Mouse (Mus musculus) layer of hippocampus, adult 9-11 months (tissue): ENCODE data around the gene 1700023F06Rik.
A peak's percentile ranks its signal among the peaks of the same experiment; 100 is the strongest.

Source experiments
- DNase-seq: peaks from one replicate; pipeline ENCODE4 v3.0.0; 2022

1700023F06Rik gene

DNA sequence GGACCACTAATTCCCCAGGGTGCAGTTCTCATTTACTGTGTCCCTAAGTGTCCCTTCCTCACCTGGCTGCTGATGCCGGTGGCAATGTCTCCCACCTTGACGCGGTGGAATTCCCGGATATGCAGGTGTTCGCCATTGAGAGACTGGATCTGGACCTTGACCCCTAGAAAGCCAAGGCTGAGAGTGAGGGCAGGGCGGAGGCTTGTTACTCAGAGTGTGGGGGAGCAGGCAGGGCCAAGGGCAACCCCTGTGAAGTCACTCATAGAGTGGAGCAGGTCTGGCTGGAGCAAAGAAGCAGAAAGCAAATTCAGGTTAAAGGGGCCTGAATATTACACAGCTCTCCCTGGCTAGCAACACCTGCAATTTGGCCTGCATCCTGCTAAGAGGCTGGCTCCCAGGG lies 13.1 kb upstream of the 1700023F06Rik start:
- DNase-seq, result no peak

DNA sequence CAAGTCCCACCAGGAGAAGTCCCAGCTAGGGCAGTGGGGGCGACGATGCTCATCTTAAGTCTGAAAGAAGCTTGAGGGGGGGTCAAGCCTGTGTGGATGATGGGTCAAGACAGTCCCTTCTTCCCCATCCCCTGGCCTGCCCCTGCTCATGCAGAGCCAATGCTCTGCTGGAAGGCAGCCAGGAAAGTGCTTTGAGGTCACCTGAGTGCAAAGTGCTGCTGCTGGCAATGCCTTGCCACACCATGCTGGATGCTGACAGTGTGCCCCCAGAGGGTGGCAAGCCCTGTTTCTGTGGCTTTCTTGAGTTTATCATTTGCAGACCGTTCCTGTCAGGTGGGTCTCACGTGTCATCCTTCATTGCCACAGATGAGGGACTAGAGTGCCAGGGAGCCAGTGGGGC lies 11.6 kb upstream of the 1700023F06Rik start:
- no peak for DNase-seq

DNA sequence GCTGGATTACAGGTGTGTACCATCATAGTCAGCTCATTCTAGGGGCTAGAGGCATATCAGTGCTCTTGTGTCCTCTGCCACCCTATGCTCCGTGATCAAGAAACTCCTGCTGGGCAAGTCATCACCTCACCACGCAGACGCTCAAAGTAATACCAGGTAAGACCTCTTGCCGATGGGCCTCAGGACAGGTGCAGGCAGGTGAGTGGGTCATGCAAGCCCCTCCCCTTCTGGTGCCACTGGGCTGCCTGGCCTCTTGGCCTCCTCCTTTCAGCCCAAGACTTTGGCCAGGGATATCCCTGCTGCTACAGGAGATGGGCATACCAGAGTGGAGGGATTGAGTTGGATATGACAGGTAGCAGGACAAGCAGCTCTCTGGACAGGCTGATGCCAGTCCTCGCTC lies 10.9 kb upstream of the 1700023F06Rik start:
- no peak for DNase-seq

DNA sequence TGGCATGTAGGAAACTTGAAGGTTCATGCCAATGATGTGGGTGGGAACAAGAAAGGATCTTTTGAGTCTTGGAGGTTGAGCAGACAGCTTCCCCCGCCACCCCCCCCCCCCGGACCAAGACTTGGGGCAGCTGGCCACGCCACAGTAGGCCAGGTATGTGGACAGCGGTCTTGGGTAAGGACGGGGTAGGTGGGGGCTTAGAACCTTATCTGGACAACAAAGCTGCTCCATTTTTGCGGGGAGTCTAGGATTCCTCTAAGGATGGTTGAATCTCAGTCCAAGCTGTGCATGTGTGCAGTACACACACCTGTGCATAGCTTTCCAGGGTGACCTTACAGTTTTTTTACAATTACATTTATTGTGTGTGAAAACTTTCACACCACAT lies 10.2 kb upstream of the 1700023F06Rik start:
- DNase-seq, result no peak

DNA sequence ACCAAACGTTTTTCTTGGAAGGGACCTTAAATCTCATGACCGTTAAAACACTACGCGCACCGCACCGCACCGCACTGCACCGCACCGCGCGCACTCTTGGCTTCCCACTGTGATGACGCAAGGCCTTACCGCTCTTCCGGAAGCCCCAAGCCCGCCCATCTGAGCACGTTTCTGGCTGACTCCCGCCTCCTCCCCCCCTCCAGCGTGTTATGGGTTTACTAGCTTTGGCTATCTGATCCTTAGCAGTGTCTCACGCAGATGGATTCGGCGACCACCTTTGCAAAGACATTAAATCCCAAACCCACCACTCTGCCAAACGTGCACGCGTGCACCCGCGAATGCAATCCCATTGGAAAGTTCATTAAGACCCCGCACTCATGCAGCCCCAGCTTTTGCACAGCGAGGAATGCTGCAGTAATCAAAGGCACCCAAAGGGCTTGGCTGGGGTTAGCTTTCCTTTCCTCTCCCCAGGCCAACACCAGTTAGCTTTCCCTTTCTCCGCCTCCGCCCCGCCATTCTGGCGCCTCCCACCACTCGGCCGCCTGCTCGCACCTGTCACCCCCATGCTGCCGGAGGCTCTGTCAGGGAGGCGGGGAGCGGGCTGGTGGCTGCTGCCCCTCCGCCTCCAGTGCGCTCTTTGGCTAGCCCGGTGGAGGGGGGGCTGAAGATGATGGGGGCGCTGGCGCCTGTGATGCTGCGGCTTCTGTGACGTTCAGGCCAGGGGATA lies 9.6 kb upstream of the 1700023F06Rik start, which contains the start of gene Spata32:
Gene Spata32 (minus strand): TSS at position 643 of the 727 bp plus-strand sequence.
- peak; percentile 71 for DNase-seq

DNA sequence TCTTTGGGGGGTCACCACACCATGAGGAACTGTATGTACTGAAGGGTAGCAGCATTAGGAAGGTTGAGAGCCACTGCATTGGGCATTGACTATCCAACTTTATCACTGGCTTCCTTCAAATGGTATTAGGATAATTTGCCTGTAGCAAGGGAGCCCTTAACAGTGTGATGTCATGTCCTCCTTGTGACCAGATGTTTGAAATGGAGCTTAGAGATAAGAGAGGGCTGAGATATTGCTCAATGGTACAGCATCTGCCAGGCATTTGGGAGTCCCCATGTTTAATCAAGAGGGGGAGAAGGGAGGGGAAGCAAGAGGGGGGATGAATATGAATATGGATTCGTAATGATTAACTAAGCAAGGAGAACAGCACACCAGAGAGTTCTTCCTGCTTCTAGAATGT lies 7.0 kb upstream of the 1700023F06Rik start:
- no peak for DNase-seq

DNA sequence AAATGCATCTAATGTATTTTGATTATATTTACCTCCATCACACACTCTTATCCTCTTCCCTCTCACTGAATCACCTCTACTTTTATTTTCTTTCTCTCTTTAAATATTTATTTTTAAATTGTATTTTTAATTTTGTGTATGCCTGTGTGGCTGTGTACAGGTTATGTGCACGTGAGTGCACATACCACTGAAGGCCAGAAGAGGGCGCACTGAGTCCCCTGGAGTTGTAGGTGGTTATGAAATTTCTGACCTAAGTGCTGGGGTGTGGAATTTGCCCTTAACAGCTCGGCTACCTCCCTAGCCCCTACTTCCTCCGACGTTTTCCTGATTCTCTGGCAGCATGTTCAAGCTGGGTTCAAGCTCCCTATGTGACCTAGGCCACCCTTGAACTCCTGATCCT lies 5.4 kb upstream of the 1700023F06Rik start:
- no peak for DNase-seq

DNA sequence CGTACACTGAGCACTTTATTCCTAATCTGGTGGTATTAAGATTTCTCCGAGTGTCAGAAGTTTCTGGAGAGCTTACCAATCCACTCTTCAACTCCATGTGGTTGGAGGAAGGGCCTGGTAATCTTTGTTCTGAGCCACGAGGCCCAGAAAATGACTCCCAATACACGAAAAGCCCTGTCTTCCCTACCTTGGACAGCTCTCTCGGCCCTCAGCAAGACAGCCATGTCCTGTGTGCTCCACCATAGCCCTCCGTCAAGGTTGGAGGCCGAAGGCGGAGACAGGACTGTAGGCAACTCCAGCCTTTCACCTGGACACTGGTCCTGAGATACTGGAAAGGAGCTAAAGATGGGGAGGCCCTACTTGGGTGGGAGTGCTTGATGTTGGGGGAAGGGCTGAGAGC lies 1.9 kb upstream of the 1700023F06Rik start:
- no peak for DNase-seq

DNA sequence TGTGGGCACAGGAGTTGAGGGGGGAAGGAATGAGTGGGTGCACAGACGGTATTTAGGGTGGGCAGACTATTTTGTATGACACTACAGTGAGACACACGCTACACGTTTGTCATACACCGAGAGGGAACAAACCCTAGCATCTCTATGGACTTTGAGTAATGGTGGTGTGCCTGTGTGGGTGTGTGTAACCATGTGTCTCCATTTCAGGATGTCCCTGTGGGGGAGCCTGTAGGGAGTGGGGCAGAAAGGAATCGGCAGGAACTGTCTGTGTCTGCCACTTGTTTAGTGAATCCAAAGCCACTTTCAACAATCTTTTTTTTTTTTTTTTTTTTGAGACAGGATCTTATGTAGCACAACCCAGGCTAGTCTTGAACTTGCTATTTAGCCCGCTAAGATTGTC lies 2.2 kb downstream of the 1700023F06Rik start:
- peak; percentile 67 for DNase-seq

DNA sequence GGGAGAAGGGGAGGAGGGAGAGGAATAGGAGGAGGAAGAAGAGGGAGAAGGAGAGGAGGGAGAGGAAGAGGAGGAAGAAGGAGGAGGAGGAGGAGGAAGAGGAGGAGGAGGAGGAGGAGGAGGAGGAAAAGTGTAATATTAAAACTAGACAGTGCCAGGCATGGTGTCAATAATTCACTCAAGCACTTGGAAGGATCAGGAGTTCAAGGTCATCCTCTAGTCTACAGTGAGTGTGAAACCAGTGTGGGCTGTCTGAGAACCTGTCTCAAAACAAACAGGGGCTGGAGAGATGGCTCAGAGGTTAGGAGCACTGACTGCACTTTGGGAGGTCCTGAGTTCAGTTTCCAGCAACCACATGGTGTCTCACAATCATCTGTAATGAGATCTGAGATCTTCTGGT lies 6.0 kb downstream of the 1700023F06Rik start:
- no peak for DNase-seq

DNA sequence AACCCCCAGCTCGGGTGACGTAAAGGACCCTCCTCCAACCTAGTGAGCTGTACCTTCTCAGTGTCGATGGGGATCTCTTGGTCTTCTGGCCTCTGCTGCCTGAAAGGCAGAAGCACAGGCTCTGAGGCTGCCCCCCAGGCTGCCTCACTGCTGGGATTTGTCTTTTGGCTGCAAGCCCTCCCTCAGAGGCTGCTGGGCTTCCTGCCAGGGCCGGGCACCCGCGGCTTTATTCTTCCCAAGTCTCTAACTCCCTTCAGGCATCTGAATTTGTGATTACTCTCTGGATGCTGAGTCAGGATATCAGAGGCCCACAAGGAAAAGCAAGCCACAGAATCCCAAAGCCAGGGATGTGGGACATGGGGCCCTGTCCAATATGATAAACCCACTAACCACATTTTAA lies 6.7 kb downstream of the 1700023F06Rik start:
- peak; percentile 71 for DNase-seq

DNA sequence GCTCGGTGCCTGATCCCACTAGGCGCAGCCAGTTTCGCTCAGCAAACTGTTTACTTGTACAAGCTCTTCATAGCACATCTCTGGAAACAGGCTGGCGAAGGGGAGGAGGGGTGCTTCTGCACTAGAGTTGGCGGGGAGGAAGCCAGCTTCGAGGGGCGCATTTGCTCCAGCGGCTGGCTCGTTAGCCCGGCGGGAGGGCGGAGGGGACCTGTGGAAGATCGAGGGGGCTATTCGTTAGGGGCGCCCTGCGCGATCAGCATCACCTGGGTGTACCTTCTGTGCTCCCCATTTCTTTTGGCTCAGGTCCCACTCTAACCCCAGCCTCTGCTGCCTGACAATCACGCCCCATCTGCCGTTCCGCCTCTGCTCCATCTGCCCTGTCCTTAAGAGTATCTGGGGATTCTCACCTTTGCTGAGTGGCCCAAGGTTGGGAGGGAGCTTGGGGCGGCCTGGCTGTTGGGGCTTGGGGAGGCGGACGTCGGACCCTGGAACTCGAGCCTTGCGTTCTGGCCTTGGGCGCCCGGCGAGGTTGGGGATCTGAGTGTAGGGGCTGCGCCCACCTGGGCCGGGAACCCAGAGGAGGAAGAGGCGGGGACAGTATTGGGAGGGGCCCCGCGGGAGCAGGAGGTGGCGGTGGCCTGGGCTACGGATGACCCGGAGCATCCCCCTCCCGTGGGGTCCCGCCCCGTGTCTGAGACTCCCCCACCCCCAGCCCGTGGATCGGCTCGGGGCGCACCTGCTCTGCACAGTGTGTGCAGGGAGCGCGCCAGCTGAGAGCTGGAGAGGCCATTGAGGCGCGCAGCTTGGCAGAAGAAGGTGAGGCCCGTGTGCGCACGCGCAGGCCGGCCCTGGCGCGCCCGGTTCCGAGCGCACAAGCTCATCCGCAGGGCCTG lies 9.2 kb downstream of the 1700023F06Rik start:
- peak; percentile 84 for DNase-seq

DNA sequence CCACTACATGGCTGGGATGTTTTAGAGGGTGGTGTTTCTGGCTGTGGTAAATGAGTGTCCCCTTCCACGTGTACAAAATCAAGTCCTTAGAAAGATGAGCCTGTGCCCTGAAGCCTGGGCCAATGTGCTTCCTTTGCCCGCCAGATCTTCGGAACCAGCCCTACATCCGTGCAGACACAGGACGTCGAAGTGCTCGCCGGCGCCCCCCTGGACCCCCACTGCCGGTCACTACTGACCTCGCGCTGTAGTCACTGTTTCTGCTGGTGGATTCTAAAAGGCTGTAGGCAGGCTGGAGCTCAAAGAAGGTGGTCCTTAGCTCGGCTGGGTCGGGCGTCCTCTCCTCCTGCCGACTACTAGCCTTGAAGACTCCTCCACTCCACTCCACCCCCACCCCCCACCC lies 10.0 kb downstream of the 1700023F06Rik start:
- no peak for DNase-seq

DNA sequence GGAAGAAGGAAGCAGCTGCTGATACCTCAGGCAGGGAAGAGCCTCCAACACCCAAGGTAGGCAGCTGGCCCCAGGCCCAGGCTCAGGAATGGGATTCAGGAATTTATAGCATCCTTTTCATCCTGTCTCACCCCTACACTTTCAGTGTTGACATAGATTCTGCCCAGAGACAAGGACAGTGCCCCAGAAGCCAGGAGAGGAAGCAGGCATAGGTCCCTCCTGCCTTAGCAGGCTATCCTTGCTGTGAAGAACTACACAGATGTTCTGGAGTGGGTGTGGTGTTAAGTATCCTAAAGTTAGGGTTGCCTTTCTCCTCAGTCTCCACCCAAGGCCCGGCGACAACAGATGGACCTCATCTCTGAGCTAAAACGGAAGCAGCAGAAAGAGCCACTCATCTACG lies 11.0 kb downstream of the 1700023F06Rik start:
- no peak for DNase-seq

DNA sequence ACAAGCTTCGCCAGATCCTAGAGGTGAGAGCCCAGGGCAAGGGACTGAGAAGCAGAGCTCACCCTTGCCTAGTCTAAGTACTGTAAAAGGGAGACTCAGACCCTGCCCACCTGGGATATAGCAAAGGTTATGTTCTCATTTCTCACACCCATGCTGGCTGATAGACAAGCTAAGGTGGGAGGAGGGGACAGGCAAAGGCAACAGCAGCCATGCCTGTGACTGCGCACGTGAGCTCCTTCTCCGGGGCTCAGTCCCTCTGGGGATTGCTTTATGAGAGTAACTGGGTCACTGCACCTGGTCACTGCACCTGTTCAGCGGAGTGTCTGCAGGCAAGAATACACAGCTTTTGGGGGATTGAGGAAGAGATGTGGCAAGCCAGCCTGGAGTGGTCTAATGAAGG lies 12.7 kb downstream of the 1700023F06Rik start:
- DNase-seq, result no peak

DNA sequence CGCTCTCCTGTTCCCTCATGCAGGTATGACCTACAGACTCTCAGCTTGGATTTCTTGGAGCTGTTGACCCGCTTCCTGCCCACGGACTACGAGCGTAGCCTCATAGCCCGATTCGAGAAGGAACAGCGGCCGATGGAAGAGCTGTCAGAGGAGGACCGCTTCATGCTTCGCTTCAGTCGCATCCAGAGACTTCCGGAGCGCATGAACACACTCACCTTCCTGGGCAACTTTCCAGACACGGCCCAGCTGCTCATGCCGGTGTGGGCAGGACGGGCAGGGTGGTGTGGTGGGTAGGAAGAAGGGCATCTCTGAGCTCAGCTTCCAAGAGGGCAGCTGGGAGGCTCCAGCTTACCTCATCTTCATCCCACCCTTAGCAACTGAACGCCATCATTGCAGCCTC lies 13.1 kb downstream of the 1700023F06Rik start:
- no peak for DNase-seq

DNA sequence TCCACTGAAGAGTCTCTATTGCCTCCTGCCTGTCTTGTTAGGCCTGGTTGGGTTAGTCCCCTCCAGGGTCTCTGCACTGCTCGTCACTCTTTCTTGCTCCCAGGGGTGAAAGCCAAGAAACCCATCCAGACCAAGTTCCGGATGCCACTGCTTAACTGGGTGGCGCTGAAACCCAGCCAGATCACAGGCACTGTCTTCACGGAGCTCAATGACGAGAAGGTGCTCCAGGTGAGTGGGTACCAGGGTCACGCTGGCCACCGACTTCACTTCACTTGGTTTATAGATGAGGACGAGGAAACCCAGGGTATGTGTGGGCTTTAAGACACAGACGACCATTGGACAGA lies 14.6 kb downstream of the 1700023F06Rik start:
- DNase-seq, result no peak

DNA sequence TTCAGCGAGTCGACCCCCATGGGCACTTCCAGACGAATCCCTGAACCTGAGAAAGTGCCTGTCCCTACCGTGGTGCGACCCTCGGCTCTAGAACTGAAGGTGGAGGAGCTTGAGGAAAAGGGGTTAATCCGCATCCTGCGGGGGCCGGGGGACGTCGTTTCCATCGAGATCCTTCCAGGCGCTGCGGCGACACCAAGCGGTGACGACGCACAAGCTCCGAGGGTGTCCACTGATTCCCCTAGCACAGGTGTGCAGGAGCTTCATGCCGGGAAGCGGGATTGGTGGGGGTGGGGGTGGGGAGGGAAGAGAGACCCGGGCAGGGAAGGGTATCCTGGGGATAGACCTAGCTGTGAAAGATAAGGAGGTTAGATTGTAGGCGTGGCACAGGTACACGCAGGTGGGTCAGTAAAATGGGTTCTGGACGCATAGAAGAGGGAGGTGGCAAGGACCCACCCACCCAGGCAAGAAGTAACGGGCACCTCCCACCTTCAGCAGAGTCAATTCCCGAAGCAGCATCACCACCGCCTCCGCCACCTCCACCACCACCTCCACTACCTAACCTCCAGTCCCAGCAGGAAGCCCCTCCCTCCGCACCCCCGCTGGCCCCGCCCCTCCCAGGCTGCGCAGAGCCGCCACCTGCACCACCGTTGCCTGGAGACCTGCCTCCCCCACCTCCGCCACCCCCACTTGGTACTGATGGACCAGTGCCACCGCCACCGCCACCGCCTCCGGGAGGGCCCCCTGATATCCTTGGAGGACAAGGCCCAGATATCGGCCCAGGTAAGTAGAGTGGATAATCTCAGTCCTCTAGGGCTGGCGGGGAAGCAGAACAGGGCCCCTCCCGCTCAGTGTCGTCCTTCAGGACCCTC lies 15.2 kb downstream of the 1700023F06Rik start:
- peak; percentile 69 for DNase-seq

DNA sequence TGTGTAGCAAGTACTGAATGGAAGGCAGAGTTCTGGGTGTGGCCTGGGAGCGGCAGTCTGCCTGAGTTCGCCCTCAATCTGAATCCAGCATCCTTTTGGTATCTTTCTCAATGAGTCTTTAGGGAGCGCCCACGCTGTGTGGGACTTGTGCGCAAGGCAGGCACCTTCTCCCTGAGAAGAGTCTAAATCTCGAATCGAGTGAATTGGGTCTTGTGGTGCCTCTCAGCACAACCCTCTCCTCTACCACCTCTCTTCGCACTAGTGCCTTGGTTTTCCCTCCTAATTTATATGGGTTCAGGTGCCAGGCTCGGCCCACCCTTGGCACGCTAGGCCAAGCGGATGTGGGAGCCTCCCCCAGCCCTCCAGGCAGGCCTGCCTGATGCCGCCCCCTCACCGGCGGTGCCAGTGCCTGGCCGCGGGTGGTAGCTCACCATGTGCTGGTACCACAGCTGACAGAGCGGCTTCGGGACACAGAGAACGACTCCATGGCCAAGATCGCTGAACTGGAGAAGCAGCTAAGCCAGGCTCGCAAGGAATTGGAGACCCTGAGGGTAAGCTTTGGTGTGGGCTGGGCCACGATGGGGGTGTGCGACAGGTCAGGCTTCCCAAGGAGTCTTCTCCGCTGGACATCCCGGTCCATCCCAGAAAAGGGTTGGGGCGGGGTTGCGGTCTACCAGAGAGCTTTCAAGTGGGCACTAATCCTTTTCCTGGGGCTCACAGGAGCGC lies 16.0 kb downstream of the 1700023F06Rik start:
- peak; percentile 85 for DNase-seq

DNA sequence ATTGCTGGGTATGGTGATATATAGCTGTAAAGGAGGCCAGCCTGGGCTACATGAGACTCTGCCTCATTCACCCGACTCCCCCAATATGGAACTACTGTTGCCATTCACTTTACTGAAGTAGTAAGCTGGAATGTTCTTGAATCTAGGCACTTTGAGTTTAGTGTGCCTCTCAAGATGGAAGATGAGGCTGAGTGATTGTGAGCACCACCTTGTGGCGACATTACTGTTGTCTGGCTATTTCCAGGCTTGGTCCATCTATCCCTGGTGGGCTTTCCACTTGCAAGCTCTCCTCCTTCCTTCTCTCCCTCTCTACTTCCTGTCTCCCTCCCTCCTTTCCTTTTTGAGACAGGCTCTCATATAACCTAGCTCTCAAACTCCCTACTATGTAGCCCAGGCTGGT lies 23.5 kb downstream of the 1700023F06Rik start:
- no peak for DNase-seq

DNA sequence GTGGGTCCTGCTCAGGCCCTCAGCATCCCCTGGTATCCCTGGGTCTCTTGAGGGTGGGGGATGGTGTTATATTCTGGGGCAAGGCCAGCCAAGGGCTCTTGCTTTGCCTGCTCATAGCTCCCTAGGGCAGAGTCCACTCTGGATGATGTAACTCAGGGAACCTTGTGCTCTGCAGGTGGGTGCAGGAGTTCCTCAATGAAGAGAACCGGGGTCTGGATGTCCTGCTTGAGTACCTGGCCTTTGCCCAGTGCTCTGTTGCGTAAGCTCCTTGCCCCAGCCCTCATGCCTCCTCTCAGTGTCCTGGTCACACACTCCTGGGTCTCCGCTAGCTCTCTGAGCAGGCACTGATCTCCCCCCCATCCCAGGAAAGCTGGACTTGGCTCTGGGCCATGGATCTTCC lies 26.4 kb downstream of the 1700023F06Rik start:
- no peak for DNase-seq

DNA sequence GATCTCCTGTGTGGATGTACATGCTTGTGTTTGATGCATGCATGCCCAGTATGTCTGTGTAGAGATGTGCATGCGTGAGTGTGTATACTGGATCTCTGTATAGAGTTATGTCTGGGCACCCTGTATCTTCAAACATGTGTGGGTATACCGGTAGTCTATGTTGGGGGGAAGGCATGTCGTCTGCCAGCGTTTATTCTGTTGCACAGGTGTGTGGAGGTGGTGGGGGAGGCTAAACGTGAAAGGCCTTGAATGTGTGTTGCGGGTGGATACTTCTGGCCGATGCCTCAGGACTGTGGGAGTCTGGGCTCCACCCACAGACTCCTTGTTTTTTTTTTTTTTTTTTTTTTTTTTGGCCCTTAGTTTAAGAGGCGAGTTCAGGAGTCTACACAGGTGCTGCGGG lies 27.0 kb downstream of the 1700023F06Rik start:
- DNase-seq, result no peak

DNA sequence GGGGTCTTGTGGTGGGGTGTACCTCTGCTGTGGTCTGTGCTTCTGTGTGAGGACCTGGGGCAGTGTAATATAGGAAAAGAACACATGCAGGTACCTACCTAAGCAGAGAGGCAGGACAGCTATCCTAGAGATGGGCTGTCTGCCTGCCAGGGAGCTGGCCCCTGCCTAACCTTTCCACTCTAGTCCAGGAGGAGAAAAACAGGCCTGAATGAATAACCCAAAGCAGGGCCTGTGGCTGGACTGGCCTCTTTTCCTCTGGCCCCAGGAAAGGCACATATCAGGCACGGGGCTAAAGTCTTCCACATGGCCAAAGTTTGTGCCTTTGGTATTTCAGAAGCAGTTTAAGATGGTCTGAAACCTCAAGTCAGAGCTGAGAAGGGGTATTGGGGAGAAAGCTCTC lies 27.9 kb downstream of the 1700023F06Rik start:
- DNase-seq, result no peak
